Mouse (Mus musculus) hindbrain, embryonic 14.5 days (tissue): ENCODE results near the gene 4933414I15Rik. TPM values are rescaled to one million over a fixed set of nuclear protein-coding genes. Genes with fewer than 3 reads are reported as not detected.

Experiments
- ATAC-seq: fragments of 200-750 bp; cut with Nextera tagmentation; 2 replicates; pipeline ENCODE4 v1.8.0; 2017; ENCODE audit warnings: moderate number of reproducible peaks, mild to moderate bottlenecking, moderate TSS enrichment, moderate library complexity; ENCODE audit not compliant: low FRiP score
- DNase-seq: peaks from one replicate; pipeline ENCODE4 v3.0.0-alpha.2; 2015; ENCODE audit warnings: low spot score
- H3K27ac ChIP-seq: fragments of 300-500 bp; sonication (generic); 2 replicates; pipeline ENCODE4 v1.5.1; 2014; ENCODE audit warnings: mild to moderate bottlenecking, moderate library complexity
- H3K27me3 ChIP-seq: fragments of 300-500 bp; sonication (generic); 2 replicates; pipeline ENCODE4 v1.6.1; 2014; ENCODE audit warnings: mild to moderate bottlenecking, low read length, mixed read lengths; ENCODE audit not compliant: control insufficient read depth, insufficient read depth
- H3K36me3 ChIP-seq: fragments of 300-500 bp; sonication (generic); replicated peaks from 2 replicates; pipeline ENCODE4 v1.6.1; 2014; ENCODE audit not compliant: control insufficient read depth, insufficient read depth
- H3K4me1 ChIP-seq: fragments of 300-500 bp; sonication (generic); replicated peaks from 2 replicates; pipeline ENCODE4 v1.6.1; 2014; ENCODE audit warnings: antibody characterized with exemption, low read length, mixed read lengths; ENCODE audit not compliant: control insufficient read depth, insufficient read depth
- H3K4me2 ChIP-seq: fragments of 300-500 bp; sonication (generic); replicated peaks from 2 replicates; pipeline ENCODE4 v1.6.1; 2014; ENCODE audit warnings: mild to moderate bottlenecking, moderate library complexity
- H3K4me3 ChIP-seq: fragments of 300-500 bp; sonication (generic); replicated peaks from 2 replicates; pipeline ENCODE4 v1.5.1; 2014; ENCODE audit warnings: mild to moderate bottlenecking, low read length
- H3K9ac ChIP-seq: fragments of 300-500 bp; sonication (generic); 2 replicates; pipeline ENCODE4 v1.6.1; 2014
- H3K9me3 ChIP-seq: fragments of 300-500 bp; sonication (generic); 2 replicates; pipeline ENCODE4 v1.6.1; 2016; ENCODE audit warnings: low read length; ENCODE audit not compliant: control insufficient read depth
- WGBS: fragments of 180-500 bp; shearing (Covaris S2); extraction: QIAGEN DNeasy Blood & Tissue Kit; methylation state at CpG from one replicate; pipeline ENCODE4 v1.1.7; 2014; 5-methylcytosine and 5-hydroxymethylcytosine counted together
- polyA plus RNA-seq: library from polyadenylated mRNA; unstranded; fragments of >200 nt; fragmentation: Nextera tagmentation; extraction: Ambion mirVana; gene quantifications from 2 replicates; pipeline ENCODE4 v1.2.1, GENCODE M21; 2014

Gene 4933414I15Rik
- polyA plus RNA-seq, 1 experiment from 2014 or later: not detected

GRCm38 (mm10) chr11:50897359-50897758 is 46.2 kb downstream of the 4933414I15Rik start:
- no peaks in the 10 kb centered on the region for H3K4me1 ChIP-seq
- H3K36me3 ChIP-seq: peaks cover 55% of the 10 kb centered on the region
- 82% methylated on average over 1 of the region's 1 CpGs for WGBS
- H3K9ac ChIP-seq: no peak overlapping the region
- no peak overlapping the region for H3K4me2 ChIP-seq
- H3K4me3 ChIP-seq: no peak overlapping the region
- DNase-seq: no peak
- no peak overlapping the region for H3K27ac ChIP-seq
- no peak for ATAC-seq
- peaks cover 82% of the 10 kb centered on the region for H3K9me3 ChIP-seq
- no peaks in the 10 kb centered on the region for H3K27me3 ChIP-seq

GRCm38 (mm10) chr11:50892441-50892840 is 51.1 kb downstream of the 4933414I15Rik start:
- Histone ChIP-seq H3K4me1 (no peaks in the 10 kb centered on the region), H3K4me3 (no peak overlapping the region), H3K9me3 (peaks cover 35% of the 10 kb centered on the region), H3K36me3 (0 out of 2 replicates have a peak, but pooled peaks cover 12% of the 10 kb centered on the region), H3K27ac (no peak overlapping the region), H3K4me2 (no peak overlapping the region), H3K9ac (no peak overlapping the region), H3K27me3 (no peaks in the 10 kb centered on the region)
- ATAC-seq (no peak), DNase-seq (no peak)
- WGBS: 60% methylated on average over 2 of the region's 2 CpGs

Other genes with a start within 250 kb of the 4933414I15Rik start
- gene Zfp354c, start 116.0 kb downstream of the 4933414I15Rik start, polyA plus RNA-seq: 71.9 and 80.9 TPM in 2 replicates
- 1.7 TPM in 2 replicates for gene Zfp879, start 102.2 kb downstream of the 4933414I15Rik start, polyA plus RNA-seq
- gene Grm6, start 93.1 kb downstream of the 4933414I15Rik start, polyA plus RNA-seq: not detected in 2 replicates
- 9.9 and 14.4 TPM in 2 replicates for gene Zfp454, start 56.1 kb downstream of the 4933414I15Rik start, polyA plus RNA-seq
- 46.5 and 50.9 TPM in 2 replicates for gene Zfp2, start 27.6 kb downstream of the 4933414I15Rik start, polyA plus RNA-seq
- gene Zfp354b, start 12.1 kb downstream of the 4933414I15Rik start, polyA plus RNA-seq: 5.1 and 5.5 TPM in 2 replicates
- not detected in 2 replicates for gene Prop1, start 10.0 kb upstream of the 4933414I15Rik start, polyA plus RNA-seq
- not detected in 2 replicates for gene Olfr1378, start 22.8 kb upstream of the 4933414I15Rik start, polyA plus RNA-seq
- gene Olfr1377, start 38.2 kb upstream of the 4933414I15Rik start, polyA plus RNA-seq: not detected in 2 replicates
- not detected in 2 replicates for gene Olfr51, start 59.8 kb upstream of the 4933414I15Rik start, polyA plus RNA-seq
- not detected in 2 replicates for gene Olfr54, start 70.5 kb upstream of the 4933414I15Rik start, polyA plus RNA-seq
- not detected in 2 replicates for gene Olfr1375, start 104.3 kb upstream of the 4933414I15Rik start, polyA plus RNA-seq
- gene Zfp354a, start 115.5 kb upstream of the 4933414I15Rik start, polyA plus RNA-seq: 12.4 and 16.7 TPM in 2 replicates